ENCODE assay signal across 20 mouse cellular contexts in the genomic region with DNA sequence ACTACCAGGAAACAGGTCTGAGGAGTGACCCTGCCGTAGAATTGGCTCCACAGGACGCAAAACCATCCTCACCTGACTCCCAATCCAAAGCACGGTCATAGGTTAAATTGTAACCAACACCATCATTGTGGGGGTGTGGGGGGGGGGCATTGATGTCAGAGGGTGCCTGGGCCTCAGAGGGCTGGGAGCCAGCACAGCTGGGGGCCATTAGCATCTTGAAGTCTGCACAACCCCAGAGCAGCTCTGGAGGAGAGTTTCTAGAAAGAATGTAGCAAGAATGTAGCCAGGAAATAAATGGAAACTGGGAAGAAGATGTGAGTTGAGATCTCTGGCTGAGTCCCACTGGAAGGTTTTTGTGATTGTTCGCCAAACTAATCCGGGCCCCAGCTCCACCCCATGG. TPM values are rescaled to one million over a fixed set of nuclear protein-coding genes. Genes with fewer than 3 reads are reported as not detected.
A peak's percentile ranks its signal among the peaks of the same experiment; 100 is the strongest.
DNase-seq lines count a peak whose midpoint lies in the region; ATAC-seq lines count a peak whose summit lies in the region.
"Had no signal": no experiment of that assay in that cellular context is flagged by ENCODE, and none has a peak within 500 bp of the region (broad histone marks: within the 10 kb centered on the region; RNA-seq: fewer than 3 reads in every experiment).

No protein-coding gene starts in this region.

- H3K9me3 ChIP-seq in heart, embryonic 15.5 days (replicated peaks): no peaks in the 10 kb centered on the region
- no peaks in the 10 kb centered on the region for H3K9me3 ChIP-seq in lung, embryonic 15.5 days
- H3K9me3 ChIP-seq in stomach, embryonic 16.5 days (replicated peaks; ENCODE audit: control insufficient read depth, low read length): no peaks in the 10 kb centered on the region
- H3K9me3 ChIP-seq: forebrain, embryonic 13.5 days; hindbrain, embryonic 15.5 days had no signal

- peaks cover 25% of the 10 kb centered on the region for H3K4me1 ChIP-seq in heart, embryonic 15.5 days (replicated peaks)
- H3K4me1 ChIP-seq in lung, embryonic 15.5 days: peaks cover 23% of the 10 kb centered on the region
- H3K4me1 ChIP-seq in stomach, embryonic 16.5 days (ENCODE audit: control insufficient read depth, insufficient read depth, low read length): peaks cover 9% of the 10 kb centered on the region

- H3K36me3 ChIP-seq in heart, embryonic 15.5 days: no peaks in the 10 kb centered on the region
- H3K36me3 ChIP-seq in lung, embryonic 15.5 days: no peaks in the 10 kb centered on the region
- H3K36me3 ChIP-seq in stomach, embryonic 16.5 days (ENCODE audit: control insufficient read depth, insufficient read depth, low read length): no peaks in the 10 kb centered on the region
- H3K36me3 ChIP-seq: hindbrain, embryonic 15.5 days had no signal

- no peak for ATAC-seq in heart, embryonic 15.5 days (replicated peaks; ENCODE audit: insufficient number of reproducible peaks, insufficient read depth, low FRiP score, low read depth)
- ATAC-seq in lung, embryonic 15.5 days (ENCODE audit: borderline replicate concordance, extremely low read depth, low FRiP score, low TSS enrichment): no peak
- no peak for ATAC-seq in stomach, embryonic 16.5 days (ENCODE audit: insufficient read depth, low FRiP score)
- ATAC-seq: forebrain, embryonic 13.5 days; intestine, embryonic 16.5 days had no signal

- no peak for DNase-seq in heart, postnatal 4 days
- DNase-seq in lung, postnatal 14 days: no peak
- peak; percentile 48 for DNase-seq in kidney, postnatal 14 days
- DNase-seq in left cerebral cortex, postnatal 10 days (ENCODE audit: extremely low spot score in 1 of 2, low spot score in 2 of 2): no peak
- DNase-seq: heart, adult 11 months; heart, postnatal 14 days; lung, postnatal 4 days; right cerebral cortex, postnatal 14 days; thymus, postnatal 36 days had no signal

- intact Hi-C loops in left cerebral cortex, postnatal 10 days (cut with DNase I): no loop called here

- H3K27me3 ChIP-seq in heart, embryonic 15.5 days: no peaks in the 10 kb centered on the region
- no peaks in the 10 kb centered on the region for H3K27me3 ChIP-seq in lung, embryonic 15.5 days
- H3K27me3 ChIP-seq in stomach, embryonic 16.5 days (ENCODE audit: control insufficient read depth, insufficient read depth, low read length): no peaks in the 10 kb centered on the region
- H3K27me3 ChIP-seq: forebrain, embryonic 13.5 days; hindbrain, embryonic 15.5 days had no signal

- H3K4me3 ChIP-seq in heart, embryonic 15.5 days: no peak overlapping the region
- H3K4me3 ChIP-seq in lung, embryonic 15.5 days: no peak overlapping the region
- H3K4me3 ChIP-seq in stomach, embryonic 16.5 days (replicated peaks; ENCODE audit: low read length): no peak overlapping the region
- H3K4me3 ChIP-seq: forebrain, embryonic 13.5 days; hindbrain, embryonic 15.5 days had no signal

- H3K27ac ChIP-seq in heart, embryonic 15.5 days: peak overlapping the region; percentile 48; the same call in 1 of the 2 replicates
- peak overlapping the region; percentile 20 for H3K27ac ChIP-seq in lung, embryonic 15.5 days
- H3K27ac ChIP-seq in stomach, embryonic 16.5 days (ENCODE audit: low read length): 0 out of 2 replicates have a peak overlapping the region, but pooled peaks have one; percentile 14
- H3K27ac ChIP-seq: forebrain, embryonic 13.5 days; hindbrain, embryonic 15.5 days; liver, embryonic 14.5 days had no signal

- H3K9ac ChIP-seq in heart, embryonic 15.5 days: no peak overlapping the region
- H3K9ac ChIP-seq in lung, embryonic 15.5 days: no peak overlapping the region
- H3K9ac ChIP-seq in stomach, embryonic 16.5 days (ENCODE audit: low read length): no peak overlapping the region
- H3K9ac ChIP-seq: forebrain, embryonic 13.5 days; hindbrain, embryonic 15.5 days; liver, embryonic 14.5 days had no signal

- no peak overlapping the region for H3K4me2 ChIP-seq in heart, embryonic 15.5 days
- no peak overlapping the region for H3K4me2 ChIP-seq in lung, embryonic 15.5 days
- H3K4me2 ChIP-seq in stomach, embryonic 16.5 days (ENCODE audit: low read depth, low read length): no peak overlapping the region
- H3K4me2 ChIP-seq: forebrain, embryonic 13.5 days; hindbrain, embryonic 15.5 days; midbrain, embryonic 11.5 days had no signal

- WGBS in heart, embryonic 15.5 days: 87% methylated on average over 5 of the region's 5 CpGs
- WGBS in lung, embryonic 15.5 days: 73% methylated on average over 5 of the region's 5 CpGs
- 74% methylated on average over 5 of the region's 5 CpGs for WGBS in stomach, embryonic 16.5 days

RNA-seq across cellular contexts. Expression of gene Slc10a6, which starts 30.3 kb away (rescaled TPM):
- polyA plus RNA-seq in heart, embryonic 15.5 days (2015; fragmentation: Nextera tagmentation; extraction: Ambion mirVana): 1.5 and 1.7 TPM in 2 replicates
- 1 to 10 TPM; 1.4 to 1.6 TPM for total RNA-seq in heart, postnatal 4 days (2021)
- polyA plus RNA-seq in lung, embryonic 15.5 days (2015; fragmentation: Nextera tagmentation; extraction: Ambion mirVana): 1.3 and 1.5 TPM in 2 replicates
- 1.7 and 4.7 TPM in 2 replicates for polyA plus RNA-seq in stomach, embryonic 16.5 days (2015; fragmentation: Nextera tagmentation; extraction: Ambion mirVana)
- total RNA-seq in left cerebral cortex, postnatal 10 days (2021): under 1 TPM in 1 of 2 experiments, not detected in 1; 0.15 TPM
- polyA plus RNA-seq: forebrain, embryonic 13.5 days; liver, embryonic 14.5 days had no signal

RNA-seq across cellular contexts. Expression of gene 1700016H13Rik, which starts 56.9 kb away (rescaled TPM):
- 0.24 and 0.34 TPM in 2 replicates for polyA plus RNA-seq in heart, embryonic 15.5 days (2015; fragmentation: Nextera tagmentation; extraction: Ambion mirVana)
- total RNA-seq in heart, postnatal 4 days (2021): under 1 TPM in 1 of 2 experiments, not detected in 1; 0.33 TPM
- polyA plus RNA-seq in lung, embryonic 15.5 days (2015; fragmentation: Nextera tagmentation; extraction: Ambion mirVana): 0.39 and 0.51 TPM in 2 replicates
- 0.44 TPM in 1 of 2 replicates, not detected in the other for polyA plus RNA-seq in stomach, embryonic 16.5 days (2015; fragmentation: Nextera tagmentation; extraction: Ambion mirVana)
- not detected for total RNA-seq in left cerebral cortex, postnatal 10 days (2021)
- total RNA-seq: heart, postnatal 14 days; layer of hippocampus, postnatal 10 days; left cerebral cortex, postnatal 36 days had no signal
- polyA plus RNA-seq: intestine, embryonic 16.5 days; liver, embryonic 14.5 days; neural tube, embryonic 14.5 days had no signal
